Mouse (Mus musculus): ENCODE data around the gene Ppp4r2.
"Not testable (repeated sequence)": the region's sequence is repeated elsewhere in the genome, so short reads cannot be mapped to it uniquely, and the experiment has no call there.

GRCm38 (mm10) chr6:100865788-100866187 is 32.4 kb downstream of the Ppp4r2 start:
- not testable (repeated sequence) for TF ChIP-seq EP300, CTCF (IDR thresholded peaks at IDR 0.05; ENCODE audit: low read depth)

All from heart, postnatal 0 days (tissue).